9 mouse cellular contexts compared by ENCODE assay signal in genomic region chr2:112267547-112268269, GRCm38 (mm10). TPM values are rescaled to one million over a fixed set of nuclear protein-coding genes. Genes with fewer than 3 reads are reported as not detected.
DNase-seq lines count a peak whose midpoint lies in the region; ATAC-seq and TF ChIP-seq lines count a peak whose summit lies in the region.
"Had no signal": no experiment of that assay in that cellular context is flagged by ENCODE, and none has a peak within 500 bp of the region (broad histone marks: within the 10 kb centered on the region; RNA-seq: fewer than 3 reads in every experiment).

No protein-coding gene starts in this region.

- peak overlapping the region; percentile 80 for H3K4me2 ChIP-seq in heart, embryonic 13.5 days
- peak overlapping the region; percentile 78 for H3K4me2 ChIP-seq in liver, embryonic 16.5 days (ENCODE audit: low read depth, low read length)

- 0 out of 2 replicates have a peak, but pooled peaks cover 3% of the 10 kb centered on the region for H3K36me3 ChIP-seq in heart, embryonic 13.5 days
- no peaks in the 10 kb centered on the region for H3K36me3 ChIP-seq in liver, embryonic 16.5 days (ENCODE audit: control insufficient read depth, insufficient read depth)

- WGBS in cerebellum, adult 2 months: 66% methylated on average over 8 of the region's 8 CpGs
- 54% methylated on average over 8 of the region's 8 CpGs for WGBS in heart, embryonic 13.5 days
- 20% methylated on average over 8 of the region's 8 CpGs for WGBS in liver, embryonic 16.5 days (ENCODE audit: insufficient replicate concordance)

- H3K27ac ChIP-seq in cerebellum, adult 2 months (ENCODE audit: insufficient read depth, low read length): no peak overlapping the region
- 0 out of 2 replicates have a peak overlapping the region, but pooled peaks have one; percentile 28 for H3K27ac ChIP-seq in heart, embryonic 13.5 days (replicated peaks)
- peak overlapping the region; percentile 42; the same call in 1 of the 2 replicates for H3K27ac ChIP-seq in liver, embryonic 16.5 days (ENCODE audit: low read length)

- no peaks in the 10 kb centered on the region for H3K27me3 ChIP-seq in cerebellum, adult 2 months (ENCODE audit: control insufficient read depth, insufficient read depth, low read length)
- no peaks in the 10 kb centered on the region for H3K27me3 ChIP-seq in heart, embryonic 13.5 days (replicated peaks)
- H3K27me3 ChIP-seq in liver, embryonic 16.5 days (ENCODE audit: control insufficient read depth, insufficient read depth, low read depth, low read length): no peaks in the 10 kb centered on the region

- H3K4me3 ChIP-seq in cerebellum, adult 2 months (replicated peaks; ENCODE audit: insufficient read depth, low read depth, low read length): peak overlapping the region; percentile 10
- H3K4me3 ChIP-seq in heart, embryonic 13.5 days: peak overlapping the region; percentile 83
- H3K4me3 ChIP-seq in liver, embryonic 16.5 days (ENCODE audit: low read depth, low read length): peak overlapping the region; percentile 89

- DNase-seq in cerebellum, adult 2 months: no peak
- DNase-seq in cerebellum, adult 18-20 months: no peak
- peak; percentile 86 for DNase-seq in 416B (ENCODE audit: low read depth)
- no peak for DNase-seq in thymus, postnatal 4 days
- DNase-seq in ovary, postnatal 10 days (ENCODE audit: low spot score): no peak
- no peak for DNase-seq in spleen, adult 12 weeks (ENCODE audit: low spot score)

- no peaks in the 10 kb centered on the region for H3K9me3 ChIP-seq in heart, embryonic 13.5 days
- H3K9me3 ChIP-seq in liver, embryonic 16.5 days (replicated peaks; ENCODE audit: control insufficient read depth, low read length): no peaks in the 10 kb centered on the region

- ATAC-seq in heart, embryonic 13.5 days (ENCODE audit: extremely low read depth, insufficient number of reproducible peaks, low FRiP score, low TSS enrichment): no peak
- no peak for ATAC-seq in liver, embryonic 16.5 days (ENCODE audit: low read depth)

- TF ChIP-seq POLR2A in cerebellum, adult 2 months (IDR thresholded peaks at IDR 0.05; ENCODE audit: borderline replicate concordance, insufficient read depth, low read length): no peak

- H3K9ac ChIP-seq in heart, embryonic 13.5 days: peak overlapping the region; percentile 90
- H3K9ac ChIP-seq in liver, embryonic 16.5 days (ENCODE audit: low read depth, low read length): peak overlapping the region; percentile 96

- peaks cover under 1% of the 10 kb centered on the region; the same call in 1 of the 2 replicates for H3K4me1 ChIP-seq in cerebellum, adult 2 months (ENCODE audit: control insufficient read depth, insufficient read depth, low read length)
- peaks cover 57% of the 10 kb centered on the region for H3K4me1 ChIP-seq in heart, embryonic 13.5 days
- peaks cover 30% of the 10 kb centered on the region for H3K4me1 ChIP-seq in liver, embryonic 16.5 days (ENCODE audit: control insufficient read depth, low read depth, low read length)

- TF ChIP-seq CTCF in cerebellum, adult 2 months (IDR thresholded peaks at IDR 0.05; ENCODE audit: borderline replicate concordance, insufficient read depth, low read depth, low read length): no peak

RNA-seq across cellular contexts. Expression of gene Gm21985, which starts 1.6 kb away (rescaled TPM):
- 0.19 TPM in 1 of 2 replicates, not detected in the other for polyA plus RNA-seq in cerebellum, adult 2 months (2012; rRNA removed)
- polyA plus RNA-seq in heart, embryonic 13.5 days (2015; fragmentation: Nextera tagmentation; extraction: Ambion mirVana): not detected in 2 replicates
- polyA plus RNA-seq in liver, embryonic 16.5 days (2015; fragmentation: Nextera tagmentation; extraction: Ambion mirVana): not detected in 2 replicates
- polyA plus RNA-seq: small intestine, adult 2 months had no signal

RNA-seq across cellular contexts. Expression of gene Slc12a6, which starts 2.1 kb away (rescaled TPM):
- polyA plus RNA-seq in cerebellum, adult 2 months (2012; rRNA removed): 96.9 and 98.7 TPM in 2 replicates
- 8.4 and 9.5 TPM in 2 replicates for polyA plus RNA-seq in heart, embryonic 13.5 days (2015; fragmentation: Nextera tagmentation; extraction: Ambion mirVana)
- 4.4 and 5.3 TPM in 2 replicates for polyA plus RNA-seq in liver, embryonic 16.5 days (2015; fragmentation: Nextera tagmentation; extraction: Ambion mirVana)

RNA-seq across cellular contexts. Expression of gene Nop10, which starts 6.0 kb away (rescaled TPM):
- polyA plus RNA-seq in cerebellum, adult 2 months (2012; rRNA removed): 99.7 and 104 TPM in 2 replicates
- polyA plus RNA-seq in heart, embryonic 13.5 days (2015; fragmentation: Nextera tagmentation; extraction: Ambion mirVana): 155 and 186 TPM in 2 replicates
- 102 and 116 TPM in 2 replicates for polyA plus RNA-seq in liver, embryonic 16.5 days (2015; fragmentation: Nextera tagmentation; extraction: Ambion mirVana)

RNA-seq across cellular contexts. Expression of gene Nutm1, which starts 8.6 kb away (rescaled TPM):
- polyA plus RNA-seq in cerebellum, adult 2 months (2012; rRNA removed): not detected in 2 replicates
- 0.04 and 0.05 TPM in 2 replicates for polyA plus RNA-seq in heart, embryonic 13.5 days (2015; fragmentation: Nextera tagmentation; extraction: Ambion mirVana)
- polyA plus RNA-seq in liver, embryonic 16.5 days (2015; fragmentation: Nextera tagmentation; extraction: Ambion mirVana): not detected in 2 replicates
- polyA plus RNA-seq: small intestine, adult 2 months had no signal

RNA-seq across cellular contexts. Expression of gene Lpcat4, which starts 28.4 kb away (rescaled TPM):
- 219 and 231 TPM in 2 replicates for polyA plus RNA-seq in cerebellum, adult 2 months (2012; rRNA removed)
- polyA plus RNA-seq in heart, embryonic 13.5 days (2015; fragmentation: Nextera tagmentation; extraction: Ambion mirVana): 13.6 and 14.5 TPM in 2 replicates
- polyA plus RNA-seq in liver, embryonic 16.5 days (2015; fragmentation: Nextera tagmentation; extraction: Ambion mirVana): 1.5 and 2.2 TPM in 2 replicates

Comparison
In these comparisons a context has a peak if more than half of its experiments do, and no peak if none do; other contexts are left out.
1. H3K4me3 ChIP-seq: peak in every context shown above with its lines; median percentile 89 in liver, embryonic 16.5 days; 83 in heart, embryonic 13.5 days; 10 in cerebellum, adult 2 months.